Mouse (Mus musculus): Measurements from ENCODE around the gene Ceacam10. TPM values are rescaled to one million over a fixed set of nuclear protein-coding genes. Genes with fewer than 3 reads are reported as not detected.

Gene Ceacam10
- polyA plus RNA-seq, 1 experiment from 2014 or later, result not detected

DNA sequence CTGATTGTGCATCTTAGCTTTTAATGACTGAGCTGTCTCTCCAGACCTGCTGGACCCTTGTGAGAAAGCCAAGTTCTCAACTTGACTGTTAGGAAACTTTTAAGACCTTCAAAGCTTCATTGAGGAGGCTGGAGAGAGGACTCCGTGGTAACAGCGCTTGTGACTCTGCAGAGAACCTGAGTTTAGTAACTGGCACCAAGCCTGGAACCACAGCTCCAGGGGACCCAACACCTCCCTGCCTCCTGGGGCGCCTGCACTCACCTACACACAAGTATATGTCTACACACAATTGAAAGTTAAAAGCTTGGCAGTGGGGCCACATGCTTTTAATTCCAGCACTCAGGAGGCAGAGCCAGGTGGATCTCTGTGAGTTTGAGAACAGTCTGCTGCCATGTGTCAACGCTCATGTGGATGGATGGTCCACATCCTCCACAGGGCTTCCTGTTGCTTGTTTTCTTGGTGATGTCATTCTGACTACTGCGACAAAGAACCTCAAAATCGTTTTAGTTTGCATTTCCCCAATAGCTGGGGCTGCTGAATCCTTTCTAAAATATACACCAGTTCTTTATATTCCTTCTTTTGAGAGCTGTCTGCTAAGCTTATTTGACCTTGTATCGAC lies 25.3 kb downstream of the Ceacam10 start:
- peaks cover 5% of the 10 kb centered on the region; the same call in 1 of the 2 replicates for H3K9me3 ChIP-seq (replicated peaks)
- no peaks in the 10 kb centered on the region for H3K36me3 ChIP-seq
- WGBS, result 80% methylated on average over 7 of the region's 7 CpGs
- no peak overlapping the region for H3K27ac ChIP-seq (replicated peaks)
- DNase-seq (ENCODE audit: low spot score), result no peak
- H3K4me3 ChIP-seq, result no peak overlapping the region
- H3K4me1 ChIP-seq, result no peaks in the 10 kb centered on the region
- no peaks in the 10 kb centered on the region for H3K27me3 ChIP-seq (ENCODE audit: low read depth, poor library complexity, severe bottlenecking)

DNA sequence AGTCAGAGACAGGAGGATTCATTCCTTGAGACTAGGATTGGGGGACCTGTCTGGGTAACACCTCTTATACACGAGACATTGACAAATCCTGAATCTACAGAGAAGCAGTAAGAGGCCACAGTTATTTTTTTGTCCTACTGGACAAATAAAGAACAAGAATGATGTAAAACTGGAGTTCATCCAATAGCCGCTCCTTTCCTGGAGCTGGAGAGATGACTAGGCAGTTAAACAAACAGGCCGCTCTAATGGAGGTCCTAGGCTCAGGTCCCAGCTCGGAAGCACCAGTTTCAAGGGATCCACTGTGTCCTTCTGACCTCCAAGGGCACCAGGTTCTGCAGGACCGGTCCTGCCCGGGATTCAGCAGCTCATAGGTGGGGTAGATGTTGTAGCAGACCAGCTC lies 27.8 kb downstream of the Ceacam10 start:
- 76% methylated on average over 6 of the region's 6 CpGs for WGBS
- Histone ChIP-seq H3K9me3 (replicated peaks) (no peaks in the 10 kb centered on the region), H3K36me3 (no peaks in the 10 kb centered on the region), H3K27ac (replicated peaks) (no peak overlapping the region), H3K27me3 (ENCODE audit: low read depth, poor library complexity, severe bottlenecking) (no peaks in the 10 kb centered on the region), H3K4me1 (peaks cover 7% of the 10 kb centered on the region; the same call in 1 of the 2 replicates), H3K4me3 (no peak overlapping the region)
- DNase-seq (ENCODE audit: low spot score), result no peak

DNA sequence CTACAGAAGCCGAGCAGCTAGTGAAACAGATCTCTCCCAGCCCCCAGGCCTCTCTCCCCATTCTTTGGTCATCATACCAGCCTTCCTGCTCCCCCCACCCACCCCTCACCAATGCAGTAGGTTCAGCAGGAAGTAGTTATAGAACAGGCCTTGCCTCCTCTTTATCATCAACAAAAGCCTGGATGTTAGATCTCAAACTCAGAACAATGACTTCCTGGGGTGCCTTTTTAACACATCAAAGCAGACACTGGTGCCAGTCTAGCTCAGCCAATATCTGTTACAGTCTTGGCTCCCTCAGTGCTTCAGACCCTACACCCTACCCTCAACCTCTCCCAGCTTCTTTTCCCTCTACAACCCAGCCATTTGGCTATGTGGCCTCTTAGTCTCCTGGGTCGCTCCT lies 32.0 kb downstream of the Ceacam10 start:
- Histone ChIP-seq H3K36me3 (no peaks in the 10 kb centered on the region), H3K4me1 (peaks cover 7% of the 10 kb centered on the region; the same call in 1 of the 2 replicates), H3K9me3 (replicated peaks) (no peaks in the 10 kb centered on the region), H3K27ac (replicated peaks) (no peak overlapping the region), H3K4me3 (no peak overlapping the region), H3K27me3 (ENCODE audit: low read depth, poor library complexity, severe bottlenecking) (no peaks in the 10 kb centered on the region)
- WGBS, result 52% methylated on average over 2 of the region's 2 CpGs
- DNase-seq (ENCODE audit: low spot score), result no peak

DNA sequence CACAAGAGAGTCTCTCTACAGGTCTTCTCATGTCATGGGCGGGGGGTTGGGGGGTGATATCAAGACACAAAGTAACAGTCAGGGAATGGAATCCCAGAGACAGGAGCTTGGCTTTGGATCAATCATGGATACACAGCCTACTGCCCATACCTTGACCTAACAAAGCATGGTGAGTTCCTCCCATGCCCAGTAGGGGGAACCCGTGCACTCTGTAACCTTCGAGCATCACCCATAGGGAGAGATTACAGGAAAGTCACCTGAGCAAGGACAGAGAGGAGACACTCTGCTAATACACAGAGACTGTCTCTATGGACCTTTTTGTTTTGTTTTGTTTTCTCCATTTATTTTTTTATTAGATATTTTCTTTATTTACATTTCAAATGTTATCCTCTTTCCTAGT lies 40.5 kb downstream of the Ceacam10 start:
- WGBS, result under 1% methylated on average over 3 of the region's 3 CpGs
- no peaks in the 10 kb centered on the region for H3K4me1 ChIP-seq
- no peaks in the 10 kb centered on the region for H3K36me3 ChIP-seq
- no peak overlapping the region for H3K27ac ChIP-seq (replicated peaks)
- peak; percentile 69 for DNase-seq (ENCODE audit: low spot score)
- no peak overlapping the region for H3K4me3 ChIP-seq
- H3K9me3 ChIP-seq (replicated peaks), result no peaks in the 10 kb centered on the region
- H3K27me3 ChIP-seq (ENCODE audit: low read depth, poor library complexity, severe bottlenecking), result no peaks in the 10 kb centered on the region

DNA sequence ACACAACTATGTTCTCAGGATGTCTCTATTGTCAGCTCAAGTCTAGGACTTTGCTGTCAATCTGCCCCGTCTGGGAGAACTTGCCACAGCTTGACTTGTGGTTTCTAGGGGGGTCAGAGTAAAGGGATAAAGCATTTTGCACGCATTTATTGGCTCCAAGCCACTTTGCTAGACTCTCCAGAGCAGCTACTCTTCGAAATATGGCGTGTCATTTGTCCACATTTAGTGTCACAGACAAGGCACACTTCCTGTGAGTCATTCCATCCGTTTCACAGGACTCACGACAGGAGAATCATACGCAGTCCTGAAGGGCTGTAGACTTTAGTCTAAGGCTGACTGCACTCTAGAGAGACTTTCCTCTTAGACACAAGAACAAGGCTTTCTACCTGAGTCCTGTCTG lies 47.4 kb downstream of the Ceacam10 start:
- Histone ChIP-seq H3K4me3 (no peak overlapping the region), H3K4me1 (no peaks in the 10 kb centered on the region), H3K27me3 (ENCODE audit: low read depth, poor library complexity, severe bottlenecking) (no peaks in the 10 kb centered on the region), H3K36me3 (no peaks in the 10 kb centered on the region), H3K9me3 (replicated peaks) (no peaks in the 10 kb centered on the region), H3K27ac (replicated peaks) (no peak overlapping the region)
- DNase-seq (ENCODE audit: low spot score), result no peak
- 81% methylated on average over 7 of the region's 7 CpGs for WGBS

DNA sequence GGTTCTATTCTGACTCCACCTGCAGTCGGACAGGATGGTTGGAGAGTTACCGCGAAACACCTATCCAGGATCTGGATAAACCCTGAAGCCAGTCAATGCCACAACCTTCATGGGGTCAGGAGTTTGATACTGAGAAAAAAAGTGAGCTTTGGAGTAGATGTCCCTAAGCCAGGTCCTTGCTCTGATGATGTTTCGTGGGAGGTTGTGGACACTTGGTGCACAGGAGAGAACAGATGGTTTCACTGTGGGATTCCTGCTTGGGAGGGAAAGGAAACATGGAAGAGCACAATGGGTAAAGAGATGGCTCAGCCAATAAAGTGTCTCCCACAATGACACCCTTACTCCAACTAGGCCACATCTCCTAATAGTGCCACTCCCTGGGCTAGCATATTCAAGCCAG lies 50.2 kb downstream of the Ceacam10 start:
- no peaks in the 10 kb centered on the region for H3K27me3 ChIP-seq (ENCODE audit: low read depth, poor library complexity, severe bottlenecking)
- no peak overlapping the region for H3K27ac ChIP-seq (replicated peaks)
- no peaks in the 10 kb centered on the region for H3K9me3 ChIP-seq (replicated peaks)
- H3K36me3 ChIP-seq, result no peaks in the 10 kb centered on the region
- H3K4me3 ChIP-seq, result no peak overlapping the region
- WGBS, result 88% methylated on average over 4 of the region's 4 CpGs
- DNase-seq (ENCODE audit: low spot score), result no peak
- H3K4me1 ChIP-seq, result no peaks in the 10 kb centered on the region

Other genes starting within 250 kb of the Ceacam10 start
- gene Irgq, start 246.5 kb upstream of the Ceacam10 start, polyA plus RNA-seq (2016; fragmentation: Nextera tagmentation; extraction: Ambion mirVana), result 8.4 and 12.5 TPM in 2 replicates
- 0.14 TPM in 1 of 2 replicates, not detected in the other for gene Pinlyp, start 231.1 kb upstream of the Ceacam10 start, polyA plus RNA-seq (2016; fragmentation: Nextera tagmentation; extraction: Ambion mirVana)
- 149 and 160 TPM in 2 replicates for gene Xrcc1, start 230.9 kb upstream of the Ceacam10 start, polyA plus RNA-seq (2016; fragmentation: Nextera tagmentation; extraction: Ambion mirVana)
- gene Ethe1, start 189.7 kb upstream of the Ceacam10 start, polyA plus RNA-seq (2016; fragmentation: Nextera tagmentation; extraction: Ambion mirVana), result 22.8 and 24.1 TPM in 2 replicates
- gene Zfp575, start 189.6 kb upstream of the Ceacam10 start, polyA plus RNA-seq (2016; fragmentation: Nextera tagmentation; extraction: Ambion mirVana), result 1.4 and 2.1 TPM in 2 replicates
- gene Phldb3, start 166.4 kb upstream of the Ceacam10 start, polyA plus RNA-seq (2016; fragmentation: Nextera tagmentation; extraction: Ambion mirVana), result 0.05 TPM in 1 of 2 replicates, not detected in the other
- 0.32 and 0.36 TPM in 2 replicates for gene Lypd3, start 140.7 kb upstream of the Ceacam10 start, polyA plus RNA-seq (2016; fragmentation: Nextera tagmentation; extraction: Ambion mirVana)
- not detected in 2 replicates for gene Tex101, start 100.5 kb upstream of the Ceacam10 start, polyA plus RNA-seq (2016; fragmentation: Nextera tagmentation; extraction: Ambion mirVana)
- not detected in 2 replicates for gene BC049730, start 68.0 kb upstream of the Ceacam10 start, polyA plus RNA-seq (2016; fragmentation: Nextera tagmentation; extraction: Ambion mirVana)
- gene Gm4763, start 50.3 kb upstream of the Ceacam10 start, polyA plus RNA-seq (2016; fragmentation: Nextera tagmentation; extraction: Ambion mirVana), result not detected in 2 replicates
- gene Cd177, start 16.9 kb upstream of the Ceacam10 start, polyA plus RNA-seq (2016; fragmentation: Nextera tagmentation; extraction: Ambion mirVana), result not detected in 2 replicates
- 15.7 and 17.2 TPM in 2 replicates for gene Gm9844, start 85.0 kb downstream of the Ceacam10 start, polyA plus RNA-seq (2016; fragmentation: Nextera tagmentation; extraction: Ambion mirVana)
- gene Lypd4, start 92.7 kb downstream of the Ceacam10 start, polyA plus RNA-seq (2016; fragmentation: Nextera tagmentation; extraction: Ambion mirVana), result not detected in 2 replicates
- gene Dmrtc2, start 92.9 kb downstream of the Ceacam10 start, polyA plus RNA-seq (2016; fragmentation: Nextera tagmentation; extraction: Ambion mirVana), result 0.14 TPM in 1 of 2 replicates, not detected in the other
- 1,942 and 2,205 TPM in 2 replicates for gene Rps19, start 107.2 kb downstream of the Ceacam10 start, polyA plus RNA-seq (2016; fragmentation: Nextera tagmentation; extraction: Ambion mirVana)
- gene Cd79a, start 120.2 kb downstream of the Ceacam10 start, polyA plus RNA-seq (2016; fragmentation: Nextera tagmentation; extraction: Ambion mirVana), result 0.15 and 0.23 TPM in 2 replicates
- gene Arhgef1, start 125.7 kb downstream of the Ceacam10 start, polyA plus RNA-seq (2016; fragmentation: Nextera tagmentation; extraction: Ambion mirVana), result 60.4 and 62.5 TPM in 2 replicates
- 0.63 and 0.81 TPM in 2 replicates for gene Gm4881, start 167.3 kb downstream of the Ceacam10 start, polyA plus RNA-seq (2016; fragmentation: Nextera tagmentation; extraction: Ambion mirVana)
- 89.0 and 109 TPM in 2 replicates for gene Rabac1, start 195.5 kb downstream of the Ceacam10 start, polyA plus RNA-seq (2016; fragmentation: Nextera tagmentation; extraction: Ambion mirVana)
- gene Atp1a3, start 228.8 kb downstream of the Ceacam10 start, polyA plus RNA-seq (2016; fragmentation: Nextera tagmentation; extraction: Ambion mirVana), result 11.1 and 27.0 TPM in 2 replicates

Data from midbrain, embryonic 10.5 days (tissue).